Mouse (Mus musculus): Measurements from ENCODE around the gene Olfr669. TPM values are rescaled to one million over a fixed set of nuclear protein-coding genes. Genes with fewer than 3 reads are reported as not detected.

Olfr669 gene
- not detected for polyA plus RNA-seq (2014; fragmentation: Illumina TruSeq; extraction: RNeasy Lipid Tissue Mini Kit (QIAGEN cat#74804); ENCODE audit: low read depth, low replicate concordance)

GRCm38 (mm10) chr7:104933940-104934339 is at the start of gene Olfr669:
Gene Olfr669 (plus strand): TSS chr7:104934240.

GRCm38 (mm10) chr7:104895852-104896251 is 38.2 kb upstream of the Olfr669 start, which contains the start of gene Olfr666:
Gene Olfr666 (minus strand): TSS chr7:104895952.

GRCm38 (mm10) chr7:104921382-104921781 is 12.7 kb upstream of the Olfr669 start, which contains the start of gene Olfr667:
Gene Olfr667 (minus strand): TSS chr7:104921482.

GRCm38 (mm10) chr7:104927957-104928356 is 6.1 kb upstream of the Olfr669 start, which contains the start of gene Olfr668:
Gene Olfr668 (minus strand): TSS chr7:104928057.

GRCm38 (mm10) chr7:104962520-104962919 is 28.5 kb downstream of the Olfr669 start, which contains the start of gene Olfr670:
Gene Olfr670 (minus strand): TSS chr7:104962620.

GRCm38 (mm10) chr7:104979026-104979425 is 45.0 kb downstream of the Olfr669 start, which contains the start of gene Olfr671:
Gene Olfr671 (minus strand): TSS chr7:104979126.

Other genes with a start within 250 kb of the Olfr669 start
- gene Olfr661, start 247.7 kb upstream of the Olfr669 start, polyA plus RNA-seq (2014; fragmentation: Illumina TruSeq; extraction: RNeasy Lipid Tissue Mini Kit (QIAGEN cat#74804); ENCODE audit: low read depth, low replicate concordance): not detected
- not detected for gene Usp17le, start 156.8 kb upstream of the Olfr669 start, polyA plus RNA-seq (2014; fragmentation: Illumina TruSeq; extraction: RNeasy Lipid Tissue Mini Kit (QIAGEN cat#74804); ENCODE audit: low read depth, low replicate concordance)
- gene Usp17lb, start 91.6 kb upstream of the Olfr669 start, polyA plus RNA-seq (2014; fragmentation: Illumina TruSeq; extraction: RNeasy Lipid Tissue Mini Kit (QIAGEN cat#74804); ENCODE audit: low read depth, low replicate concordance): not detected
- gene Usp17la, start 77.2 kb upstream of the Olfr669 start, polyA plus RNA-seq (2014; fragmentation: Illumina TruSeq; extraction: RNeasy Lipid Tissue Mini Kit (QIAGEN cat#74804); ENCODE audit: low read depth, low replicate concordance): not detected
- gene Olfr665, start 56.2 kb upstream of the Olfr669 start, polyA plus RNA-seq (2014; fragmentation: Illumina TruSeq; extraction: RNeasy Lipid Tissue Mini Kit (QIAGEN cat#74804); ENCODE audit: low read depth, low replicate concordance): not detected
- not detected for gene Olfr666, start 38.3 kb upstream of the Olfr669 start, polyA plus RNA-seq (2014; fragmentation: Illumina TruSeq; extraction: RNeasy Lipid Tissue Mini Kit (QIAGEN cat#74804); ENCODE audit: low read depth, low replicate concordance)
- not detected for gene Olfr667, start 12.8 kb upstream of the Olfr669 start, polyA plus RNA-seq (2014; fragmentation: Illumina TruSeq; extraction: RNeasy Lipid Tissue Mini Kit (QIAGEN cat#74804); ENCODE audit: low read depth, low replicate concordance)
- not detected for gene Olfr668, start 6.2 kb upstream of the Olfr669 start, polyA plus RNA-seq (2014; fragmentation: Illumina TruSeq; extraction: RNeasy Lipid Tissue Mini Kit (QIAGEN cat#74804); ENCODE audit: low read depth, low replicate concordance)
- gene Olfr670, start 28.4 kb downstream of the Olfr669 start, polyA plus RNA-seq (2014; fragmentation: Illumina TruSeq; extraction: RNeasy Lipid Tissue Mini Kit (QIAGEN cat#74804); ENCODE audit: low read depth, low replicate concordance): not detected
- not detected for gene Olfr671, start 44.9 kb downstream of the Olfr669 start, polyA plus RNA-seq (2014; fragmentation: Illumina TruSeq; extraction: RNeasy Lipid Tissue Mini Kit (QIAGEN cat#74804); ENCODE audit: low read depth, low replicate concordance)
- not detected for gene Olfr672, start 67.8 kb downstream of the Olfr669 start, polyA plus RNA-seq (2014; fragmentation: Illumina TruSeq; extraction: RNeasy Lipid Tissue Mini Kit (QIAGEN cat#74804); ENCODE audit: low read depth, low replicate concordance)
- not detected for gene Olfr675, start 94.2 kb downstream of the Olfr669 start, polyA plus RNA-seq (2014; fragmentation: Illumina TruSeq; extraction: RNeasy Lipid Tissue Mini Kit (QIAGEN cat#74804); ENCODE audit: low read depth, low replicate concordance)
- not detected for gene Olfr676, start 98.5 kb downstream of the Olfr669 start, polyA plus RNA-seq (2014; fragmentation: Illumina TruSeq; extraction: RNeasy Lipid Tissue Mini Kit (QIAGEN cat#74804); ENCODE audit: low read depth, low replicate concordance)
- not detected for gene Olfr677, start 117.1 kb downstream of the Olfr669 start, polyA plus RNA-seq (2014; fragmentation: Illumina TruSeq; extraction: RNeasy Lipid Tissue Mini Kit (QIAGEN cat#74804); ENCODE audit: low read depth, low replicate concordance)
- gene Olfr678, start 130.2 kb downstream of the Olfr669 start, polyA plus RNA-seq (2014; fragmentation: Illumina TruSeq; extraction: RNeasy Lipid Tissue Mini Kit (QIAGEN cat#74804); ENCODE audit: low read depth, low replicate concordance): not detected
- gene Olfr679, start 147.0 kb downstream of the Olfr669 start, polyA plus RNA-seq (2014; fragmentation: Illumina TruSeq; extraction: RNeasy Lipid Tissue Mini Kit (QIAGEN cat#74804); ENCODE audit: low read depth, low replicate concordance): not detected
- not detected for gene Olfr680-ps1, start 158.6 kb downstream of the Olfr669 start, polyA plus RNA-seq (2014; fragmentation: Illumina TruSeq; extraction: RNeasy Lipid Tissue Mini Kit (QIAGEN cat#74804); ENCODE audit: low read depth, low replicate concordance)
- not detected for gene Olfr681, start 182.6 kb downstream of the Olfr669 start, polyA plus RNA-seq (2014; fragmentation: Illumina TruSeq; extraction: RNeasy Lipid Tissue Mini Kit (QIAGEN cat#74804); ENCODE audit: low read depth, low replicate concordance)
- gene Olfr683, start 212.8 kb downstream of the Olfr669 start, polyA plus RNA-seq (2014; fragmentation: Illumina TruSeq; extraction: RNeasy Lipid Tissue Mini Kit (QIAGEN cat#74804); ENCODE audit: low read depth, low replicate concordance): not detected
- not detected for gene Olfr684, start 229.4 kb downstream of the Olfr669 start, polyA plus RNA-seq (2014; fragmentation: Illumina TruSeq; extraction: RNeasy Lipid Tissue Mini Kit (QIAGEN cat#74804); ENCODE audit: low read depth, low replicate concordance)